Comparison of ENCODE assay signal across 20 mouse cellular contexts in genomic region chr17:46551369-46551768, GRCm38 (mm10). TPM values are rescaled to one million over a fixed set of nuclear protein-coding genes. Genes with fewer than 3 reads are reported as not detected.
A peak's percentile ranks its signal among the peaks of the same experiment; 100 is the strongest.
DNase-seq lines count a peak whose midpoint lies in the region; ATAC-seq and TF ChIP-seq lines count a peak whose summit lies in the region.
"Had no signal": no experiment of that assay in that cellular context is flagged by ENCODE, and none has a peak within 500 bp of the region (broad histone marks: within the 10 kb centered on the region; RNA-seq: fewer than 3 reads in every experiment).

No protein-coding gene starts in this region.

- 68% methylated on average over 6 of the region's 6 CpGs for WGBS in heart, embryonic 16.5 days

- no peaks in the 10 kb centered on the region for H3K9me3 ChIP-seq in heart, embryonic 16.5 days (replicated peaks; ENCODE audit: control insufficient read depth, low read length)
- H3K9me3 ChIP-seq: embryonic facial prominence, embryonic 10.5 days; limb, embryonic 12.5 days; liver, embryonic 12.5 days; megakaryocyte, embryonic 14.5 days; midbrain, embryonic 15.5 days; neural tube, embryonic 15.5 days; stomach, embryonic 15.5 days had no signal

- H3K4me1 ChIP-seq in testis, adult 2 months (ENCODE audit: control insufficient read depth, insufficient read depth, low read length) = peaks cover 32% of the 10 kb centered on the region
- peaks cover 42% of the 10 kb centered on the region for H3K4me1 ChIP-seq in heart, embryonic 16.5 days (ENCODE audit: control insufficient read depth, insufficient read depth, low read length)

- peak; percentile 97 for DNase-seq in heart, adult 11 months
- DNase-seq in heart, postnatal 36 days = no peak
- DNase-seq in testis, postnatal 14 days (ENCODE audit: low spot score) = no peak
- no peak for DNase-seq in right cerebral cortex, postnatal 36 days (ENCODE audit: low spot score in 2 of 2)
- no peak for DNase-seq in adrenal gland, postnatal 25 days
- DNase-seq: adrenal gland, adult 2 months; lung, adult 2 months; thymus, postnatal 14 days had no signal

- no peak overlapping the region for H3K4me2 ChIP-seq in heart, embryonic 16.5 days (ENCODE audit: low read depth, low read length)
- H3K4me2 ChIP-seq: liver, embryonic 12.5 days; midbrain, embryonic 15.5 days; neural tube, embryonic 15.5 days; stomach, embryonic 15.5 days had no signal

- TF ChIP-seq POLR2A in testis, adult 2 months (IDR thresholded peaks at IDR 0.05; ENCODE audit: control insufficient read depth, low read depth, low read length) = no peak

- H3K27me3 ChIP-seq in testis, adult 2 months (ENCODE audit: control insufficient read depth, insufficient read depth, low read length) = no peaks in the 10 kb centered on the region
- no peaks in the 10 kb centered on the region for H3K27me3 ChIP-seq in heart, embryonic 16.5 days (ENCODE audit: control insufficient read depth, insufficient read depth, low read length)
- H3K27me3 ChIP-seq: megakaryocyte, embryonic 14.5 days; midbrain, embryonic 15.5 days; stomach, embryonic 15.5 days had no signal

- TF ChIP-seq CTCF in testis, adult 2 months (IDR thresholded peaks at IDR 0.05; ENCODE audit: control insufficient read depth, insufficient read depth, insufficient replicate concordance, low read depth, low read length) = no peak

- intact Hi-C loops in heart, postnatal 36 days (cut with DNase I) = loop anchor here (5.0 kb wide), 2 partner anchors 96 to 161 kb away; partner anchors contain the start of genes Klc4, Mrpl2 and Pex6

- H3K27ac ChIP-seq in testis, adult 2 months (ENCODE audit: control insufficient read depth, insufficient read depth, low read depth, low read length) = no peak overlapping the region
- H3K27ac ChIP-seq in heart, embryonic 16.5 days (ENCODE audit: low read length) = 0 out of 2 replicates have a peak overlapping the region, but pooled peaks have one; percentile 15
- H3K27ac ChIP-seq: embryonic facial prominence, embryonic 10.5 days; limb, embryonic 12.5 days; liver, embryonic 12.5 days; midbrain, embryonic 15.5 days; neural tube, embryonic 15.5 days; stomach, embryonic 15.5 days had no signal

- H3K9ac ChIP-seq in heart, embryonic 16.5 days (ENCODE audit: low read length) = no peak overlapping the region
- H3K9ac ChIP-seq: limb, embryonic 12.5 days; liver, embryonic 12.5 days; midbrain, embryonic 15.5 days; neural tube, embryonic 15.5 days; stomach, embryonic 15.5 days had no signal

- peak overlapping the region; percentile 76 for H3K4me3 ChIP-seq in testis, adult 2 months (ENCODE audit: control insufficient read depth, low read depth, low read length)
- H3K4me3 ChIP-seq in heart, embryonic 16.5 days (ENCODE audit: low read length) = no peak overlapping the region
- H3K4me3 ChIP-seq: embryonic facial prominence, embryonic 10.5 days; limb, embryonic 12.5 days; liver, embryonic 12.5 days; megakaryocyte, embryonic 14.5 days; midbrain, embryonic 15.5 days; neural tube, embryonic 15.5 days; stomach, embryonic 15.5 days had no signal

- peaks cover 2% of the 10 kb centered on the region; the same call in 1 of the 2 replicates for H3K36me3 ChIP-seq in testis, adult 2 months (ENCODE audit: control insufficient read depth, insufficient read depth, low read length)
- peaks cover 39% of the 10 kb centered on the region for H3K36me3 ChIP-seq in heart, embryonic 16.5 days (ENCODE audit: control insufficient read depth, insufficient read depth)

- no peak for ATAC-seq in heart, embryonic 16.5 days (replicated peaks; ENCODE audit: extremely low read depth, insufficient read depth, low FRiP score)
- ATAC-seq: CD4-positive, CD25-positive, alpha-beta regulatory T cell, adult 4 months; hindbrain, embryonic 16.5 days; intestine, embryonic 16.5 days; liver, embryonic 12.5 days; midbrain, embryonic 15.5 days had no signal

RNA-seq across cellular contexts. Expression of gene Srf, which starts 4.6 kb away (rescaled TPM):
- 10 to 100 TPM; 85.7 to 94.7 TPM for total RNA-seq in heart, postnatal 36 days (2021)
- 96.2 and 106 TPM in 2 replicates for polyA plus RNA-seq in testis, adult 2 months (2012; rRNA removed)
- polyA plus RNA-seq in heart, embryonic 16.5 days (2015; fragmentation: Nextera tagmentation; extraction: Ambion mirVana) = 11.0 and 12.4 TPM in 2 replicates
- total RNA-seq in adrenal gland, postnatal 25 days (2021) = 37.1 and 47.1 TPM in 2 replicates

RNA-seq across cellular contexts. Expression of gene Cul9, which starts 5.2 kb away (rescaled TPM):
- 10 to 100 TPM; 20.3 to 24.0 TPM for total RNA-seq in heart, postnatal 36 days (2021)
- 20.5 and 22.4 TPM in 2 replicates for polyA plus RNA-seq in testis, adult 2 months (2012; rRNA removed)
- 5.6 and 6.4 TPM in 2 replicates for polyA plus RNA-seq in heart, embryonic 16.5 days (2015; fragmentation: Nextera tagmentation; extraction: Ambion mirVana)
- total RNA-seq in adrenal gland, postnatal 25 days (2021) = 21.1 and 32.5 TPM in 2 replicates

RNA-seq across cellular contexts. Expression of gene Dnph1, which starts 54.9 kb away (rescaled TPM):
- 1 to 10 TPM in 1 of 2 experiments, under 1 TPM in 1; 0.89 to 2.2 TPM for total RNA-seq in heart, postnatal 36 days (2021)
- 8.7 and 9.4 TPM in 2 replicates for polyA plus RNA-seq in testis, adult 2 months (2012; rRNA removed)
- polyA plus RNA-seq in heart, embryonic 16.5 days (2015; fragmentation: Nextera tagmentation; extraction: Ambion mirVana) = 28.0 and 29.6 TPM in 2 replicates
- 5.3 and 8.4 TPM in 2 replicates for total RNA-seq in adrenal gland, postnatal 25 days (2021)
